Mouse (Mus musculus): Measurements from ENCODE around the gene Mfsd14b.
A peak's percentile ranks its signal among the peaks of the same experiment; 100 is the strongest.

Gene Mfsd14b

GRCm38 (mm10) chr13:65112459-65113110 lies at the start of gene Mfsd14b:
Gene Mfsd14b (minus strand): TSS chr13:65112975.
- peak; percentile 99 for DNase-seq (ENCODE audit: low read depth, low spot score)

- no peak for DNase-seq (ENCODE audit: low read depth, low spot score)
These were observed 37.2 kb upstream of the Mfsd14b start, which contains the start of gene Olfr466 for GRCm38 (mm10) chr13:65149940-65150339. Gene Olfr466 (plus strand): TSS chr13:65150240.

- DNase-seq (ENCODE audit: low read depth, low spot score): no peak
These were observed 25.0 kb upstream of the Mfsd14b start, which contains the start of gene Olfr465-ps1 for GRCm38 (mm10) chr13:65137789-65138188. Gene Olfr465-ps1 (plus strand): TSS chr13:65138089.

GRCm38 (mm10) chr13:65127063-65127847 lies 14.5 kb upstream of the Mfsd14b start:
- DNase-seq (ENCODE audit: low read depth, low spot score): peak; percentile 50

GRCm38 (mm10) chr13:65122111-65122510 lies 9.3 kb upstream of the Mfsd14b start:
- DNase-seq (ENCODE audit: low read depth, low spot score): no peak

- no peak for DNase-seq (ENCODE audit: low read depth, low spot score)
These were observed 8.2 kb upstream of the Mfsd14b start for GRCm38 (mm10) chr13:65120984-65121383.

GRCm38 (mm10) chr13:65113239-65113638 lies 464 bp upstream of the Mfsd14b start:
- no peak for DNase-seq (ENCODE audit: low read depth, low spot score)

- DNase-seq (ENCODE audit: low read depth, low spot score): peak; percentile 70
These were observed 814 bp downstream of the Mfsd14b start for GRCm38 (mm10) chr13:65111961-65112360.

GRCm38 (mm10) chr13:65101232-65101631 lies 11.5 kb downstream of the Mfsd14b start:
- no peak for DNase-seq (ENCODE audit: low read depth, low spot score)

GRCm38 (mm10) chr13:65100678-65101077 lies 12.1 kb downstream of the Mfsd14b start:
- DNase-seq (ENCODE audit: low read depth, low spot score): no peak

- no peak for DNase-seq (ENCODE audit: low read depth, low spot score)
These were observed 15.8 kb downstream of the Mfsd14b start for GRCm38 (mm10) chr13:65097018-65097417.

GRCm38 (mm10) chr13:65095923-65096322 lies 16.9 kb downstream of the Mfsd14b start:
- DNase-seq (ENCODE audit: low read depth, low spot score): no peak

GRCm38 (mm10) chr13:65069969-65070368 lies 42.8 kb downstream of the Mfsd14b start:
- DNase-seq (ENCODE audit: low read depth, low spot score): no peak

- no peak for DNase-seq (ENCODE audit: low read depth, low spot score)
These were observed 60.1 kb downstream of the Mfsd14b start, which contains the start of gene Prss47 for GRCm38 (mm10) chr13:65052660-65053059. Gene Prss47 (minus strand): TSS chr13:65052760.

- peak; percentile 32 for DNase-seq (ENCODE audit: low read depth, low spot score)
These were observed 77.7 kb downstream of the Mfsd14b start for GRCm38 (mm10) chr13:65035057-65035456.

- no peak for DNase-seq (ENCODE audit: low read depth, low spot score)
These were observed 80.0 kb downstream of the Mfsd14b start, which contains the start of gene Spata31d1c for GRCm38 (mm10) chr13:65032758-65033157. Gene Spata31d1c (plus strand): TSS chr13:65033058.
